Mouse (Mus musculus): Measurements from ENCODE around the gene Snx29.

GRCm38 (mm10) chr16:11772318-11772717 is 449.6 kb downstream of the Snx29 start:
- TF ChIP-seq MAZ (IDR thresholded peaks at IDR 0.05; ENCODE audit: low read depth, low read length) (no peak), CTCF (conservative IDR thresholded peaks at IDR 0.05 in 1 of 2, IDR thresholded peaks at IDR 0.05 in 1 of 2; ENCODE audit: low read depth in 2 of 2, low read length in 2 of 2) (no peak), POLR2AphosphoS2 (IDR thresholded peaks at IDR 0.05; ENCODE audit: low read depth, low read length) (no peak), UBTF (IDR thresholded peaks at IDR 0.05; ENCODE audit: low read depth, low read length) (no peak), RCOR1 (conservative IDR thresholded peaks at IDR 0.05; ENCODE audit: low read depth, low read length) (no peak), EP300 (IDR thresholded peaks at IDR 0.05; ENCODE audit: low read length) (no peak), HCFC1 (IDR thresholded peaks at IDR 0.05; ENCODE audit: low read depth, low read length) (no peak)

Measured in CH12.LX (cell line).